In genomic region chr14:14984710-14985647, GRCm38 (mm10) we compare ENCODE assay signal across 8 mouse cellular contexts.
DNase-seq lines count a peak whose midpoint lies in the region; ATAC-seq and TF ChIP-seq lines count a peak whose summit lies in the region.
"Had no signal": no experiment of that assay in that cellular context is flagged by ENCODE, and none has a peak within 500 bp of the region (broad histone marks: within the 10 kb centered on the region; RNA-seq: fewer than 3 reads in every experiment).

No protein-coding gene starts in this region.

- no peaks in the 10 kb centered on the region for H3K27me3 ChIP-seq in limb, embryonic 10.5 days (ENCODE audit: low read depth, poor library complexity, severe bottlenecking)
- 0 out of 2 replicates have a peak, but pooled peaks cover 3% of the 10 kb centered on the region for H3K27me3 ChIP-seq in midbrain, postnatal 0 days (ENCODE audit: insufficient read depth, low read length)

- no peak overlapping the region for H3K27ac ChIP-seq in limb, embryonic 10.5 days
- H3K27ac ChIP-seq in midbrain, postnatal 0 days (ENCODE audit: low read depth, low read length) = no peak overlapping the region

- H3K9me3 ChIP-seq in limb, embryonic 10.5 days (replicated peaks) = no peaks in the 10 kb centered on the region
- H3K9me3 ChIP-seq in midbrain, postnatal 0 days (ENCODE audit: low read length) = no peaks in the 10 kb centered on the region

- TF ChIP-seq CTCF in midbrain, postnatal 0 days (IDR thresholded peaks at IDR 0.05) = peak; percentile 92

- peak; percentile 79 for ATAC-seq in midbrain, postnatal 0 days (ENCODE audit: low FRiP score)

- peak; percentile 60 for DNase-seq in adrenal gland, adult 2 months
- DNase-seq in embryo, embryonic 10.5 days (ENCODE audit: low spot score) = peak; percentile 93
- DNase-seq in heart, adult 11 months = peak; percentile 90
- DNase-seq in kidney, adult 18-20 months = peak; percentile 51
- DNase-seq in limb, embryonic 10.5 days (ENCODE audit: low spot score) = peak; percentile 83
- DNase-seq in midbrain, postnatal 0 days (ENCODE audit: low spot score) = peak; percentile 82
- DNase-seq in spleen, postnatal 10 days (ENCODE audit: low spot score in 2 of 2) = peak; percentile 9 to 71

- no peak overlapping the region for H3K9ac ChIP-seq in midbrain, postnatal 0 days (replicated peaks; ENCODE audit: low read length, poor library complexity, severe bottlenecking)

- no peak overlapping the region for H3K4me3 ChIP-seq in limb, embryonic 10.5 days
- no peak overlapping the region for H3K4me3 ChIP-seq in midbrain, postnatal 0 days (ENCODE audit: low read depth, low read length)
- H3K4me3 ChIP-seq: myocyte had no signal

- WGBS in limb, embryonic 10.5 days = 48% methylated on average over 11 of the region's 11 CpGs
- 46% methylated on average over 11 of the region's 11 CpGs for WGBS in midbrain, postnatal 0 days

- H3K36me3 ChIP-seq in limb, embryonic 10.5 days = no peaks in the 10 kb centered on the region
- H3K36me3 ChIP-seq in midbrain, postnatal 0 days (ENCODE audit: insufficient read depth, low read length) = no peaks in the 10 kb centered on the region

- H3K4me2 ChIP-seq in midbrain, postnatal 0 days (ENCODE audit: low read depth, low read length, poor library complexity, severe bottlenecking) = no peak overlapping the region

- no peaks in the 10 kb centered on the region for H3K4me1 ChIP-seq in limb, embryonic 10.5 days
- H3K4me1 ChIP-seq in midbrain, postnatal 0 days (ENCODE audit: insufficient read depth, low read length) = no peaks in the 10 kb centered on the region

Comparison
In these comparisons a context has a peak if more than half of its experiments do, and no peak if none do; other contexts are left out.
1. DNase-seq: peak in every context shown above with its lines; median percentile 93 in embryo, embryonic 10.5 days; 90 in heart, adult 11 months; 83 in limb, embryonic 10.5 days; 82 in midbrain, postnatal 0 days; 60 in adrenal gland, adult 2 months; 51 in kidney, adult 18-20 months; 40 in spleen, postnatal 10 days.